Mouse (Mus musculus) embryonic facial prominence, embryonic 11.5 days (tissue): ENCODE results near the gene Cuta. TPM values are rescaled to one million over a fixed set of nuclear protein-coding genes. Genes with fewer than 3 reads are reported as not detected.

Experiments used
- ATAC-seq: fragments of 200-750 bp; cut with Nextera tagmentation; replicated peaks from 2 replicates; pipeline ENCODE4 v1.8.0; 2017; ENCODE audit warnings: low read depth; ENCODE audit not compliant: insufficient number of reproducible peaks, low FRiP score, low TSS enrichment
- DNase-seq: peaks from one replicate; pipeline ENCODE4 v3.0.0-alpha.2; 2015; ENCODE audit warnings: low spot score
- H3K27ac ChIP-seq: fragments of 300-500 bp; sonication (generic); replicated peaks from 2 replicates; pipeline ENCODE4 v1.5.1; 2014; ENCODE audit warnings: mild to moderate bottlenecking, low read depth, low read length, control low read depth
- H3K27me3 ChIP-seq: fragments of 300-500 bp; sonication (generic); 2 replicates; pipeline ENCODE4 v1.6.1; 2014; ENCODE audit warnings: mild to moderate bottlenecking, low read length, moderate library complexity, mixed read lengths; ENCODE audit not compliant: control insufficient read depth, insufficient read depth
- H3K36me3 ChIP-seq: fragments of 300-500 bp; sonication (generic); replicated peaks from 2 replicates; pipeline ENCODE4 v1.6.1; 2014; ENCODE audit warnings: low read depth, mild to moderate bottlenecking, low read length, moderate library complexity, mixed read lengths; ENCODE audit not compliant: control insufficient read depth, insufficient read depth
- H3K4me1 ChIP-seq: fragments of 300-500 bp; sonication (generic); 2 replicates; pipeline ENCODE4 v1.6.1; 2014; ENCODE audit warnings: low read length, mixed read lengths; ENCODE audit not compliant: control insufficient read depth, insufficient read depth
- H3K4me2 ChIP-seq: fragments of 300-500 bp; sonication (generic); 2 replicates; pipeline ENCODE4 v1.6.1; 2014; ENCODE audit warnings: low read depth, mild to moderate bottlenecking, control low read depth, low read length, moderate library complexity
- H3K4me3 ChIP-seq: fragments of 300-500 bp; sonication (generic); 2 replicates; pipeline ENCODE4 v1.5.1; 2014; ENCODE audit warnings: low read depth, low read length, control low read depth
- H3K9ac ChIP-seq: fragments of 300-500 bp; sonication (generic); replicated peaks from 2 replicates; pipeline ENCODE4 v1.6.1; 2014; ENCODE audit warnings: mild to moderate bottlenecking, control low read depth, low read length
- H3K9me3 ChIP-seq: fragments of 300-500 bp; sonication (generic); replicated peaks from 2 replicates; pipeline ENCODE4 v1.6.1; 2016; ENCODE audit warnings: mild to moderate bottlenecking, low read length, inconsistent platforms, mixed read lengths; ENCODE audit not compliant: control insufficient read depth
- WGBS: fragments of 180-500 bp; shearing (Covaris S2); extraction: QIAGEN DNeasy Blood & Tissue Kit; methylation state at CpG from one replicate; pipeline ENCODE4 v1.1.7; 2014; 5-methylcytosine and 5-hydroxymethylcytosine counted together
- polyA plus RNA-seq: library from polyadenylated mRNA; unstranded; fragments of >200 nt; fragmentation: Nextera tagmentation; extraction: Ambion mirVana; gene quantifications from 2 replicates; pipeline ENCODE4 v1.2.1, GENCODE M21; 2014

Cuta gene
- polyA plus RNA-seq, 1 experiment from 2014 or later, result 153 TPM

- DNase-seq, result peak; percentile 97
- peak within 1 kb of the TSS; percentile 78 for H3K27ac ChIP-seq
- H3K9me3 ChIP-seq, result no peaks in the 10 kb centered on the region
- H3K9ac ChIP-seq, result peak within 1 kb of the TSS; percentile 81
- H3K27me3 ChIP-seq, result no peaks in the 10 kb centered on the region
- WGBS, result under 1% methylated on average over 75 of the region's 75 CpGs
- ATAC-seq, result peak; percentile 99
- peak within 1 kb of the TSS; percentile 83 for H3K4me3 ChIP-seq
- peaks cover 11% of the 10 kb centered on the region for H3K36me3 ChIP-seq
- H3K4me1 ChIP-seq, result peaks cover 10% of the 10 kb centered on the region; the same call in 1 of the 2 replicates
- H3K4me2 ChIP-seq, result peak within 1 kb of the TSS; percentile 80
Observed at GRCm38 (mm10) chr17:26972703-26973574, 33.6 kb upstream of the Cuta start, which contains the start of gene Zbtb9. Gene Zbtb9 (plus strand): TSS chr17:26973167.

GRCm38 (mm10) chr17:26972107-26972506, 32.7 kb upstream of the Cuta start:
- Histone ChIP-seq H3K9ac (peak overlapping the region; percentile 81), H3K27me3 (no peaks in the 10 kb centered on the region), H3K9me3 (no peaks in the 10 kb centered on the region), H3K4me1 (peaks cover 10% of the 10 kb centered on the region; the same call in 1 of the 2 replicates), H3K36me3 (peaks cover 7% of the 10 kb centered on the region), H3K27ac (no peak overlapping the region; the same call in 1 of the 2 replicates), H3K4me2 (peak overlapping the region; percentile 80), H3K4me3 (peak overlapping the region; percentile 83)
- 5% methylated on average over 3 of the region's 3 CpGs for WGBS
- ATAC-seq (no peak), DNase-seq (no peak)

GRCm38 (mm10) chr17:26971247-26971905, 32.0 kb upstream of the Cuta start:
- H3K4me3 ChIP-seq, result no peak overlapping the region
- H3K27ac ChIP-seq, result no peak overlapping the region
- peaks cover 10% of the 10 kb centered on the region; the same call in 1 of the 2 replicates for H3K4me1 ChIP-seq
- H3K36me3 ChIP-seq, result peaks cover 8% of the 10 kb centered on the region
- H3K27me3 ChIP-seq, result no peaks in the 10 kb centered on the region
- peak overlapping the region; percentile 3 for H3K4me2 ChIP-seq
- ATAC-seq (no peak), DNase-seq (no peak)
- no peaks in the 10 kb centered on the region for H3K9me3 ChIP-seq
- peak overlapping the region; percentile 10; the same call in 1 of the 2 replicates for H3K9ac ChIP-seq
- WGBS, result 40% methylated on average over 6 of the region's 8 CpGs

DNA sequence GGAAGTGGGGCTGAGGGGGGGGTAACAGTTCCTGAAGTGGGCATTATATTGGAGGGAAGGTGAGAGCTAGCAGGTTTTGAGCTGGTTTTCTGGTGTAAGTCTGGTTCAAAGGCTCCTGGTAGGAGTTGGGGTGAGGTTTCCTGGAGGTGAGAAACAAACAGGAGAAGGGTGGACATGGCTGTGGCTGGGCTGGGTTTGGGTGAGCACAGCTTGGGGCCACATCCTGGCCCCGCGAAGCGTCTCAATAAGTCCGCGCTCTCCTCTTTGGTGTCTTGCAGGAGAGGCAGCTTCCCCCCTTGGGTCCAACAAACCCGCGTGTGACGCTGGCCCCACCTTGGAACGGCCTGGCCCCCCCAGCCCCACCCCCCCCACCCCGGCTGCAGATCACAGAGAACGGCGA, 30.9 kb upstream of the Cuta start:
- ATAC-seq, result no peak
- Histone ChIP-seq H3K4me3 (no peak overlapping the region), H3K9ac (no peak overlapping the region), H3K27me3 (no peaks in the 10 kb centered on the region), H3K4me2 (no peak overlapping the region), H3K27ac (no peak overlapping the region), H3K9me3 (no peaks in the 10 kb centered on the region), H3K36me3 (peaks cover 2% of the 10 kb centered on the region), H3K4me1 (peaks cover 10% of the 10 kb centered on the region; the same call in 1 of the 2 replicates)
- 71% methylated on average over 7 of the region's 12 CpGs for WGBS
- DNase-seq, result no peak

GRCm38 (mm10) chr17:26969257-26969656, 29.9 kb upstream of the Cuta start:
- Histone ChIP-seq H3K4me1 (peaks cover 10% of the 10 kb centered on the region; the same call in 1 of the 2 replicates), H3K4me2 (no peak overlapping the region), H3K36me3 (peaks cover 2% of the 10 kb centered on the region), H3K9me3 (no peaks in the 10 kb centered on the region), H3K9ac (no peak overlapping the region), H3K27ac (no peak overlapping the region), H3K27me3 (no peaks in the 10 kb centered on the region), H3K4me3 (no peak overlapping the region)
- DNase-seq (no peak), ATAC-seq (no peak)
- WGBS, result 86% methylated on average over 6 of the region's 6 CpGs

DNA sequence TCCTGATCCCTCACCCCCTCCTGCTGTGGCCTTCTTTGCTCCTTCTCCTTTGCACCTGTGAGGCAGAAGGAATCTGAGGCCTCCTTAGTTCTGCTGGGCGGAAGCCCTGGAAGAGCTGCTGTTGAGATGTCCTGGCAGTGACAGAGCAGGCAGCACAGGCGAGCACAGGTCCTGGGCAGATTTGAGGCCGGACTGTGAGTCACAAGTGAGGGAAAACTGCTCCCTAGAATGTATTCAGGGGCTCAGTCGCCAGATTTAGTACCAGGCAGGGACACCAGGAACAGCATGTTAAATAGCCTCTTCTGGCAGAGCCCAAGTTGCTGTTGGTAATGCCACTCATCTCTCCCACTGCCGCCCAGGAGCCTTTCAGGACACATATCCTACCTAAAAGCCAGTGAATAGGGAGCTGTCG, 28.8 kb upstream of the Cuta start:
- Histone ChIP-seq H3K9ac (no peak overlapping the region), H3K36me3 (peaks cover 2% of the 10 kb centered on the region), H3K27ac (no peak overlapping the region), H3K27me3 (no peaks in the 10 kb centered on the region), H3K9me3 (no peaks in the 10 kb centered on the region), H3K4me3 (no peak overlapping the region), H3K4me2 (no peak overlapping the region), H3K4me1 (peaks cover 6% of the 10 kb centered on the region; the same call in 1 of the 2 replicates)
- DNase-seq, result no peak
- ATAC-seq, result no peak
- WGBS, result 82% methylated on average over 6 of the region's 6 CpGs

DNA sequence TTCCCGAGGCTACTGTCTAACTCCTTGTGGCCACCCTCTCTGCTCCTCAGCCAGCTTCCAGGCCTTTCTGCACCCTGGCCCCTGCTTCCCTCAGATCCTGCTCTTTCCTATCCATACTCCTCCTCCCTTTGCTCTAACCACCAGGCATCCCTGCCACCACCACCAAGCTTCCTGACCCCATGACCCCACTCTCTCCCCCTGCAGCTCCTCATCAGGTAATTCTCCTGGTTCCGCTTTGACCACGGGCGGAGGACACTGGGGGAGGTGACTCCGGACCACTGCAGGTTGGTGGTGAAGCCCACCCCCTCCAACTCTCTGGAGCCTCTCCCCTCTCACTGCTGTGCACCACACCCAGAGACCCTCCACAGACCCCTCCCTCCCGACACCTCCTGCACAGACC, 28.1 kb upstream of the Cuta start:
- Histone ChIP-seq H3K9ac (no peak overlapping the region), H3K4me2 (no peak overlapping the region), H3K4me1 (peaks cover 6% of the 10 kb centered on the region; the same call in 1 of the 2 replicates), H3K27ac (no peak overlapping the region), H3K9me3 (no peaks in the 10 kb centered on the region), H3K27me3 (no peaks in the 10 kb centered on the region), H3K4me3 (no peak overlapping the region), H3K36me3 (peaks cover 2% of the 10 kb centered on the region)
- WGBS, result 93% methylated on average over 6 of the region's 6 CpGs
- ATAC-seq, result no peak
- no peak for DNase-seq

DNA sequence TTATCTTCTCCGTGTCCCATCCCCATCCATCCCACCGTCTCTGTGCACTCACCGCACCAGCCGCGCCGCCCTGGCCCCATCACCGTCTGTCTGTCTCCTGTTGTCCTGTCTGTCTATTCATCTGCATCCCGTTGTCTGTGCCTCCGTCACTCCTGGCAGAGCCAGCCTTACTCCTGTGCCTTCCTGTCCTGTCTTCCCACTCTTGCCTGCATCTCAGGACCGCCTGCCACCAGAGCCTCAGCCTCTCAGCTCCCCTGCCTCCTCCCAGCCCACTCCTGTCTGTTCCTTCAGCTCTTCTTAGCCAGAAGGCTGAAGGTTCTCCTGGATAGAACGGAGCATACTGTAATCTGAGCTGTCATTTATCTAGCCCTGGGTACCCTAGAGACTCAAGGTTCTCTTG, 27.6 kb upstream of the Cuta start:
- peaks cover 2% of the 10 kb centered on the region for H3K36me3 ChIP-seq
- H3K27ac ChIP-seq, result no peak overlapping the region
- H3K27me3 ChIP-seq, result no peaks in the 10 kb centered on the region
- 92% methylated on average over 11 of the region's 11 CpGs for WGBS
- H3K4me1 ChIP-seq, result peaks cover 6% of the 10 kb centered on the region; the same call in 1 of the 2 replicates
- no peaks in the 10 kb centered on the region for H3K9me3 ChIP-seq
- H3K4me2 ChIP-seq, result no peak overlapping the region
- DNase-seq (no peak), ATAC-seq (no peak)
- no peak overlapping the region for H3K4me3 ChIP-seq
- H3K9ac ChIP-seq, result no peak overlapping the region
